Mouse (Mus musculus): ENCODE measurements around the gene Scarb1.

Gene Scarb1

GRCm38 (mm10) chr5:125363894-125364293 lies 23.0 kb upstream of the Scarb1 start:
- no peak for DNase-seq

DNA sequence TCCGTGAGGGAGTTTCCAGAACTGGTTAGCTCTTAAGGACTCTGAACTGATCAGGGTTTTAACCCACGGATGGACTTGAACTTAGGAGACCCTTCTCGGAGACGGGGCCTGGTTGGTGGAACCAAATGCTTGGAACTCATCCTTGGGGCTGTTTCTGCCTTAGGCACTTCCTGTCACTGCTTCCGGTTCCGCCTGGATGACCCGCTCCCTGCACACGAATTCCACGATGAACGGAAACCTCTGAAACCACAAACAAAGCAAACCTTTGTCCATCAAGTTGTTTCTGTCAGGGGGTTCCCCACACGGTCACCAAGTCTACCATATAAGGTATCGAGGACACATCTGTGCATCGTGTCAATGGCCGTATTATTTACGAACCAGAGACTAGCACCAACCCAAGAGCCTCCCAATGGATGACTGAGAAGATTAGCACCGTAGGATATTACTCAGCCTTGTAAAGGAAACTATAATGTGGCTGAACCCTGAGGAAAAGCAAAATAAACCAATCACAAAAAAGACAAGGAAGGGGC lies 20.2 kb upstream of the Scarb1 start:
- DNase-seq, result no peak

GRCm38 (mm10) chr5:125360566-125360965 lies 19.7 kb upstream of the Scarb1 start:
- DNase-seq, result peak; percentile 82 to 86

- DNase-seq, result no peak
Observed at GRCm38 (mm10) chr5:125358270-125358608, 17.3 kb upstream of the Scarb1 start.

GRCm38 (mm10) chr5:125357543-125358269 lies 16.8 kb upstream of the Scarb1 start:
- no peak for DNase-seq

DNA sequence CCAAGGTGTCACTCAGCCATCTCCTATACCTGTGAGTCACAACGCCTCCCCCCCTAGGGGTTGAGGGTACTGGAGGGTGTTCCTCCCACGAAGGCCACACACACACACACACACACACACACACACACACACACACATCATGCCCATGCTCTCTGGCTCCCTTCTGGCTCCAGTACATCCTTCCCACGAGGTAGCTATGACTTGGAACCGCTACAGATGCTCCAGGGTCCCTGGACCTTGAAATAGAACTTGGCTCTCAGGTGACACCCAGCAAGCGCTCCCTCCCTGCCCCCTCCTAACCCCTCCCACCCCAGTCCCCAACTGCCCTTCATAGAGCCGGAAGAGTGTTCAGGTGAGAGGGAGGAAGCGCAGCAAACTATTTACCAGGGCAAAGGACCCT lies 14.8 kb upstream of the Scarb1 start:
- DNase-seq, result no peak

- no peak for DNase-seq
Observed at GRCm38 (mm10) chr5:125354885-125355492, 14.1 kb upstream of the Scarb1 start.

DNA sequence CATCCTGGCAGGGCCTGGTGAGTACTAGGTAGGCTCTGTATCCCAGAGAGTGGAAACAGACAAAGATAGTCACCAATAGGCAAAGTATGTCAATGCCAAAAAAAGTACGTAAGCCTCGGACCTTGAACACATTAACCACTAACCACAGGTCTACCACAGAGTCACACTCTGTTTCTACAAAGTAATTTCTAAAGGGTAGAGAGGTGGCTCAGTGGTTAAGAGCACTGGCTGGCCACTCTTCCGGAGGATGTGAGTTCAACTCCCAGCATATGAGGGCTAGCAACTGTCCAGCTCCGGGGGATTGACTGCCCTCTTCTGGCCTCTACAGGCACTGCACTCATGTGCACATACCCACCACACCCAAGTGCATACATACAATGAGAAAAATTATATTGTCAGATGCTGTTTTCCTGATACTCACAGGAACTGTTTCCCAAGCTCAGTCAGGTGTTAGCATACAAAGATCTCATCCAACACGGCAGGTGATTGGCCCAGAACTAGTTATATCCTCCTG lies 11.9 kb upstream of the Scarb1 start:
- no peak for DNase-seq

DNA sequence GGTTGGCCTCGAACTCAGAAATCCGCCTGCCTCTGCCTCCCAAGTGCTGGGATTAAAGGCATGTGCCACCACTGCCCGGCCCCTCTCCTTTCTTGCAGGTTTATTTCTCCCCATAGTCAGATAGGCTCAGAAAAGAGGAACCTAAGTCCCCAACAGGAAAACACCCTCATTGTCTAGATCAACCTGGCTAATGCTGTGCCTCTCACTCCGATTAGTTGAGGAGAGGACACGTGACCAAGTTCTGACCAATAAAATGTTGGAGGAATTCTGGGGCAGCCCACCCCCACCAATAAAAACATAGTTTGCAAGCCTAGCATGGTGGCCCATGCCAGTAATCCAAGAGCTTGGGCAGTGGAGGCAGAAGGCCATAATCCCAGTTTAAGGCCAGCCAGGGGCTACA lies 11.0 kb upstream of the Scarb1 start:
- no peak for DNase-seq

- DNase-seq, result no peak
Observed at GRCm38 (mm10) chr5:125351057-125351456, 10.2 kb upstream of the Scarb1 start.

DNA sequence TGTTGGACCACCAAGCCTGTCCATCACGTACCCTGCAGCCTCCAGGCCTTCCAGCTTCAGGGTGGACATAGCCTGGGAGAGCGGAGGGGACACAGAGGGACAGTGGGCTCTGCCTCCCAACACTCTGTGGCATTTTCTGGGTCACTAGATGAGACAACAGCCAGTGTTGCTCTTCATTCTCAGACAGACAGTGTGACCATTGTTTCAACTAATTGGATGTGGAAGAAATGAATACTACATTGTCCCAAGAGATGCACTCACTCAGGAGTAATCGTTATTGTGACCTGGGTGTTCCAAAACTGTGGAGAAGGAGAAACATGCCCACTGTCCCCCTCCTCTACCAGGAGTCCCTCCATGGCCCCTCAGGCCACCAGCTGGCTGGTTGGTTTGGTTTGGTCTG lies 8.5 kb upstream of the Scarb1 start:
- no peak for DNase-seq

GRCm38 (mm10) chr5:125348487-125348886 lies 7.6 kb upstream of the Scarb1 start:
- peak; percentile 66 to 74 for DNase-seq

DNA sequence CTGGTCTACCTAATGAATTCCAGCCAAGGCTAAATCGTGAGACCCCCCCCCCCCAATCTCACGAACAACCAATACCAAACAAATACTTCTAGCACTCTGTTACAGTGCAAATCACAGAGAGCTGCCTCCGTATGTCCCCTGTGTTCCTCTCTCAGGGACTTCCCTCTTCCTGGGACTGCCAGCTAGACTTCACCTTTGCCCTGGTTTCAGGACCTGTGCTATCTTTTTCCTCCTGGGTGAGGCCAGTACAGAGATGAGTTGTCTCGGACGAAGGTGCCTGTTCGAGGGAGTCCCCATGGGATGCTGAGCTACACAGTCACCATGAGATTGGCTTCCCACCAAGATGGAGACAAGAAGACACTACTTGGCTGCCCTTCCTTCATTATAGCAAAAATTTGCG lies 7.2 kb upstream of the Scarb1 start:
- no peak for DNase-seq

DNA sequence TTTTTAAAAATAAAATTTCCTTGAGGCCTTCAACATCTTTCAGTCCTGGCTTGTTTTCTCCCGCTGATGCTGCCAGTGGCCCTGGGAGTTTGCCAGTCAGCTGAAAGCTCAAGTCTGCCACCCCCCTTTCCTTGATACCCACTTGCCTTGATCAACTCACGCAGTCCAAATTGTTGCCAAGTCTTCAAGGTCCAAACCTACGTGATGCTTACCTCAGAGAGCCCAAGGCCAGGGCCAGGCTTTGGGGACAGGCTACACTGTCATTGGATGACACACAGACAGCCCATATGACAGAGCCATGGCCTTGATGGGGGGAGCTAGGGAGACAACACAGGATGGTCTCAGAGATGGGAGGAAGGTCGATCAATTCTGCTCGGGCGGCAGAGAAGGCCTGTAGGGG lies 3.4 kb upstream of the Scarb1 start:
- no peak for DNase-seq

GRCm38 (mm10) chr5:125341459-125342090 lies 681 bp upstream of the Scarb1 start:
- no peak for DNase-seq

- no peak for DNase-seq
Observed at GRCm38 (mm10) chr5:125339851-125340531, 903 bp downstream of the Scarb1 start.

DNA sequence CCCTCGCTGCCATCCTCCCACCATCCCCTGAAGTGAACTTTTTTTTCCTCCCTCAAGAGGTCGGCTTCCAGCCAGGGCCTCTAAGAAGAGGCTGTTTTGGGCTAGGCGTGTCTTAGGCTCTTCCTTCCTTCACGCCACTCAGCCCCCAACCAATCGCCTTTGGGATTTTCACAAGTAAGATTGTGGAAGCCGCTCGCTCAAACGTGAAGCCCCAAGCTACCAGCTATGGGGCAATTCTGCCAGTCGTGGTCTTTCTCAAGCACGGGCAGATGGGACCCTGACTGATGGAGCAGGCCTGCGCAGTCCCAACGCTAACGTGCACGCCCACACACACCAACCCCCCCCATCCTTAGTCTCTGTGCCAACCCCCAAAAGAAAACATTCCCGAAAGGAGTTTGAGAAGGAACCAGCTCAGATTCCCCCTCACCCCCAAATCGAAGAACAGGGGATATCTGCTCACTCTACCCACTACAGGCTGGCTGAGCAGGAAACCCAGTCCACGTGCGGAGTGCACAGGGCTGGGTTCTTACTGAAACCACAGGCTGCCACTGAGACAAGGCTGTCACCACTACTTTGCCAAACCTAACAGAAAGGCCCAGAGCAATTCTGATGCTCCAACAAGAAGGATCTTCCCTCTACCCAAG lies 1.7 kb downstream of the Scarb1 start:
- peak; percentile 40 to 49 for DNase-seq

DNA sequence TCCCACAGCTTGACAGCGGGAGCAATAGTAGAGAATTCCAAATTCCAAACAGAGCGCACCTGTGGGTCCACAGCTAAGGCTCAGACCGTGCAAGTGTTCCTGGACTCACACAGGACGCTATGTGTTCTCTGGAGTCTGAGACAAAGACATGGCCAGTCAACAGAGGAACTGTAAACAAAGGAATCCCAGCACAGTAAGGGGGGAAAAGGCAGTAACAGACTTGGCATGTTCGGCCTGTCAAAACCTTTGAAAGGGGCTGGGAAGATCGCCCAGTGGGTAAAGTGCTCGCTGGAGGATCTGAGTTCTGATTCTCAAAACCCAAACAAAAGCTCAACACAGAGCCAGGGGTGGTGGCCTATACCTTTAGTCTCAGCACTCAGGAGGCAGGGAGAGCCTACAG lies 3.4 kb downstream of the Scarb1 start:
- DNase-seq, result peak in 1 of 2 experiments; percentile 24

DNA sequence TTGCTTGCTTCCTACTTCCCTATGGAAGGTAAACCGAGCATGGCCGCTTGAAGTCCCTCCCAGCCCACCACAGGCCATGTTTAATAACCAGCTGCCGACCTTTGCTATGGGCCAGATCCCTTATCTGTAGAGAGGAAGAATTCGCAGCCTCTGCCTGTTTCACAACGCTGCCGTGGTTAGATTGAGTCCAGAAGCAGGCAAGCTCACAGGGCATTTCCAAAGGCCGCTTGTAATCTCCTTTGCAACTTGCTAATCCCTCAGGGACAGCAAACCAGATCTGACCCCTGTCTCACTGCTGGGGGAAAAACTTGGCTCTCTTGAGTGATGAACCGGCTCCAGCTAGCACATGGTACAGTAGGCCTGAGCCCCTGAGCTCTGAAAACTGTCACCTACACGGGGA lies 3.9 kb downstream of the Scarb1 start:
- DNase-seq, result no peak

GRCm38 (mm10) chr5:125333009-125333408 lies 7.9 kb downstream of the Scarb1 start:
- no peak for DNase-seq

GRCm38 (mm10) chr5:125332333-125332732 lies 8.6 kb downstream of the Scarb1 start:
- no peak for DNase-seq

GRCm38 (mm10) chr5:125331811-125332210 lies 9.1 kb downstream of the Scarb1 start:
- DNase-seq, result no peak

DNA sequence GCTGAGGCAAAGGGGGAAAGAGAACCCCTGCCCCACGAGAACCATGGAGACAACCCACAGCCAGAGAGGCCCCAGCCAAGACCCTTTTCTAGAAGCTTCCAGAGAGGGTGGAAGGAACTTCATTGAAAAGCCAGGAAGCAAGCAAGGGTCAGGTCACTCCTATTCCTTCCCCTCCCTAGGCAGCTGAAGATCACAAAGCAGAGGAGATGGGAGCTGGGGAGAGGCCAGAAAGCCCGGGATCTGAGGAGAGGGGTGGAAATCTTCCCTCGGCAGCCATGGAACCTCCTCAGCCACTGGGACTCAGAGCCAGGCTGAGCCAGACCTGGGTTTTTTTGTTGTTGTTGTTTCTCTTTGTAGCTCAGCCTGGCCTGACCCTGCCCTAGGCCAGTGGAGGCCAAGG lies 9.8 kb downstream of the Scarb1 start:
- no peak for DNase-seq

Data from cerebellum, postnatal 10 days (tissue).